Mouse (Mus musculus): ENCODE measurements at regions not wholly inside any gene's neighbourhood (a gene's known extent, or its start where the extent isn't known, plus 50 kb on each side); places are given as distances from the start of the nearest gene placed in this dataset.

- no peak for TF ChIP-seq POLR2A (IDR thresholded peaks at IDR 0.05; ENCODE audit: low read depth, low read length)
- TF ChIP-seq CTCF (IDR thresholded peaks at IDR 0.05; ENCODE audit: extremely low read depth, insufficient read length, insufficient replicate concordance, low read depth, low read length), result no peak
These were observed 194.1 kb upstream of the Kdm8 start for GRCm38 (mm10) chr7:125250385-125250784.
